Mouse (Mus musculus) embryonic fibroblast, embryonic 13.5 days (primary cell): ENCODE measurements around the gene Itgb5.

Source experiments
- CTCF ChIP-seq: IDR thresholded peaks from 2 replicates; pipeline ENCODE4 v1.5.1; 2011; ENCODE audit warnings: mild to moderate bottlenecking, control low read depth, low read length, moderate library complexity, borderline replicate concordance; ENCODE audit not compliant: insufficient read depth
- POLR2A ChIP-seq: IDR thresholded peaks from 2 replicates; pipeline ENCODE4 v1.6.1; 2011; ENCODE audit warnings: low read depth, mild to moderate bottlenecking, control low read depth, low read length, moderate library complexity

- TF ChIP-seq POLR2A (no peak), CTCF (no peak)
Observed at GRCm38 (mm10) chr16:33793846-33794791, 35.3 kb upstream of the Itgb5 start, which contains the start of gene Muc13.
